Mouse (Mus musculus) liver, postnatal 0 days (tissue): ENCODE data around the gene Ube2l6.

Experiments
- CTCF ChIP-seq: sonication (generic); IDR thresholded peaks from 2 replicates; pipeline ENCODE4 v1.5.1; 2016; ENCODE audit warnings: antibody characterized with exemption, low read depth
- EP300 ChIP-seq: IDR thresholded peaks from 2 replicates; pipeline ENCODE4 v1.6.1; 2016; ENCODE audit warnings: antibody characterized with exemption, low read depth, mild to moderate bottlenecking

DNA sequence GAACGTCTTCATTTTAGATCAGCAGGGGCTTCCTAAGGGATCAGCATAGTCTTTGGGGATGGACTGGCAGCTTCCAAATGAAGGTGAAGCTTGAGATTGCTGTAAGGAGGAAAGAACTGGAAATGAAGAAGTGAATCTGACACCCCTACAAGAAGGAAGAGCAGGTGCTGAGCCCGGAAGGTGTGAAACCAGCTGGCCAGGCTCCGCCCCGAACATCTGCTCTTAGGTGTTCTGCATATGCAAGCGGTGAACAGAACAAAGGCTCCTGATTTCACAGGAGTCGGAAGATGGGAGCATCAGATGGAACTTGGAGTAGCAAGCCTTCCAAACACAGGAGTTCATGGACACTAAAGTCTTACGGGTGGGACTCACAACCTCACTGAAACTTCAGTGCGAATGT is 38.5 kb downstream of the Ube2l6 start:
- no peak for TF ChIP-seq CTCF
- TF ChIP-seq EP300, result no peak
